9 mouse cellular contexts compared by ENCODE assay signal in genomic region chr13:112771447-112772208, GRCm38 (mm10). TPM values are rescaled to one million over a fixed set of nuclear protein-coding genes. Genes with fewer than 3 reads are reported as not detected.
DNase-seq lines count a peak whose midpoint lies in the region; ATAC-seq and TF ChIP-seq lines count a peak whose summit lies in the region.
"Had no signal": no experiment of that assay in that cellular context is flagged by ENCODE, and none has a peak within 500 bp of the region (broad histone marks: within the 10 kb centered on the region; RNA-seq: fewer than 3 reads in every experiment).

No protein-coding gene starts in this region.

- H3K4me2 ChIP-seq in heart, embryonic 13.5 days, result peak overlapping the region; percentile 41
- H3K4me2 ChIP-seq: midbrain, embryonic 13.5 days had no signal

- DNase-seq in frontal cortex, adult 2 months (ENCODE audit: extremely low spot score in 1 of 2, low spot score in 1 of 2), result no peak
- no peak for DNase-seq in MEL (ENCODE audit: low read depth, low spot score)
- DNase-seq in kidney, postnatal 25 days, result peak; percentile 57 to 75
- DNase-seq in frontal cortex, postnatal 36 days (ENCODE audit: low spot score in 2 of 2), result no peak
- no peak for DNase-seq in right cerebral cortex, adult 2 months (ENCODE audit: low spot score in 2 of 2)

- no peaks in the 10 kb centered on the region for H3K27me3 ChIP-seq in MEL (ENCODE audit: control insufficient read depth in 1 of 2, insufficient read depth in 2 of 2, low read length in 2 of 2)
- no peaks in the 10 kb centered on the region for H3K27me3 ChIP-seq in heart, embryonic 13.5 days (replicated peaks)
- H3K27me3 ChIP-seq: midbrain, embryonic 13.5 days had no signal

- WGBS in heart, embryonic 13.5 days, result 38% methylated on average over 15 of the region's 15 CpGs

- TF ChIP-seq RAD21 in MEL (IDR thresholded peaks at IDR 0.05; ENCODE audit: low read depth, low read length), result no peak

- H3K9me3 ChIP-seq in MEL (replicated peaks; ENCODE audit: insufficient read depth, low read length), result no peaks in the 10 kb centered on the region
- H3K9me3 ChIP-seq in heart, embryonic 13.5 days, result peaks cover 16% of the 10 kb centered on the region

- ATAC-seq in frontal cortex, adult (ENCODE audit: low TSS enrichment), result peak; percentile 74
- no peak for ATAC-seq in heart, embryonic 13.5 days (ENCODE audit: extremely low read depth, insufficient number of reproducible peaks, low FRiP score, low TSS enrichment)
- no peak for ATAC-seq in erythroid progenitor cell, adult 5-6 weeks (replicated peaks; ENCODE audit: low FRiP score, poor library complexity, severe bottlenecking)

- H3K4me3 ChIP-seq in MEL (ENCODE audit: control insufficient read depth in 1 of 2, insufficient read depth in 1 of 2, low read depth in 2 of 2, low read length in 2 of 2), result no peak overlapping the region
- no peak overlapping the region for H3K4me3 ChIP-seq in heart, embryonic 13.5 days
- H3K4me3 ChIP-seq: midbrain, embryonic 13.5 days had no signal

- H3K9ac ChIP-seq in MEL (ENCODE audit: control insufficient read depth, low read depth, low read length, poor library complexity, severe bottlenecking), result no peak overlapping the region
- peak overlapping the region; percentile 28; the same call in 1 of the 2 replicates for H3K9ac ChIP-seq in heart, embryonic 13.5 days
- H3K9ac ChIP-seq: midbrain, embryonic 13.5 days had no signal

- no peaks in the 10 kb centered on the region for H3K79me2 ChIP-seq in MEL (ENCODE audit: control insufficient read depth, insufficient read depth, low read length, poor library complexity)

- no peak for TF ChIP-seq POLR2A in MEL (IDR thresholded peaks at IDR 0.05; ENCODE audit: control insufficient read depth in 1 of 2, insufficient read depth in 1 of 2, low read depth in 1 of 2, low read length in 2 of 2, poor library complexity in 1 of 2)

- H3K27ac ChIP-seq in MEL (ENCODE audit: control insufficient read depth, low read depth, low read length), result no peak overlapping the region
- peak overlapping the region; percentile 64 for H3K27ac ChIP-seq in heart, embryonic 13.5 days (replicated peaks)
- H3K27ac ChIP-seq: midbrain, embryonic 13.5 days had no signal

- peaks cover 4 to 9% of the 10 kb centered on the region in 2 experiments; a peak in 2 of 4 replicates for H3K4me1 ChIP-seq in MEL (ENCODE audit: control insufficient read depth in 1 of 2, insufficient read depth in 2 of 2, low read length in 2 of 2)
- peaks cover 23% of the 10 kb centered on the region for H3K4me1 ChIP-seq in heart, embryonic 13.5 days

- H3K36me3 ChIP-seq in MEL (ENCODE audit: control insufficient read depth in 1 of 2, insufficient read depth in 2 of 2, low read length in 2 of 2), result peaks cover 0 to 12% of the 10 kb centered on the region in 2 experiments; a peak in 2 of 4 replicates
- H3K36me3 ChIP-seq in heart, embryonic 13.5 days, result 0 out of 2 replicates have a peak, but pooled peaks cover 3% of the 10 kb centered on the region
- H3K36me3 ChIP-seq: midbrain, embryonic 13.5 days had no signal

- TF ChIP-seq CTCF in MEL (IDR thresholded peaks at IDR 0.05 in 2 of 3, conservative IDR thresholded peaks at IDR 0.05 in 1 of 3; ENCODE audit: control insufficient read depth in 1 of 3, insufficient read depth in 1 of 3, low read depth in 2 of 3, low read length in 3 of 3, poor library complexity in 1 of 3, severe bottlenecking in 1 of 3), result no peak

- no peak for TF ChIP-seq EP300 in MEL (IDR thresholded peaks at IDR 0.05; ENCODE audit: low read depth in 1 of 2, low read length in 2 of 2)

TF ChIP-seq in MEL, 35 proteins besides CTCF, POLR2A, EP300 and RAD21:
- no peak for TF ChIP-seq POLR2AphosphoS5 (IDR thresholded peaks at IDR 0.05; ENCODE audit: borderline replicate concordance, low read depth, low read length)
- TF ChIP-seq SMC3 (IDR thresholded peaks at IDR 0.05; ENCODE audit: low read depth, low read length), result no peak
- no peak for TF ChIP-seq SIN3A (IDR thresholded peaks at IDR 0.05; ENCODE audit: low read length)
- TF ChIP-seq MAFK (IDR thresholded peaks at IDR 0.05; ENCODE audit: borderline replicate concordance, low read depth, low read length), result no peak
- no peak for TF ChIP-seq MAZ (IDR thresholded peaks at IDR 0.05; ENCODE audit: low read depth, low read length)
- TF ChIP-seq ZNF384 (IDR thresholded peaks at IDR 0.05; ENCODE audit: low read depth, low read length), result peak; percentile 26; the same call in 1 of the 2 replicates
- TF ChIP-seq POLR2AphosphoS2 (IDR thresholded peaks at IDR 0.05; ENCODE audit: low read length), result no peak
- TF ChIP-seq USF1 (IDR thresholded peaks at IDR 0.05; ENCODE audit: low read depth, low read length), result no peak
TF ChIP-seq in MEL: peak in this region for 1.

RNA-seq across cellular contexts. Expression of gene Plpp1, which starts 29.0 kb away (rescaled TPM):
- polyA plus RNA-seq in frontal cortex, adult 2 months (2012; rRNA removed), result 27.1 and 29.7 TPM in 2 replicates
- total RNA-seq in MEL (2012; rRNA removed), result 0.10 and 0.12 TPM in 2 replicates
- polyA plus RNA-seq in MEL (2012; ENCODE audit: insufficient read depth in 1 of 2, insufficient read length in 2 of 2, low read depth in 1 of 2, low replicate concordance in 2 of 2, missing spikeins in 1 of 2), result under 1 TPM in 1 of 2 experiments, not detected in 1; 0.15 TPM
- polyA plus RNA-seq in heart, embryonic 13.5 days (2015; fragmentation: Nextera tagmentation; extraction: Ambion mirVana), result 49.9 and 54.1 TPM in 2 replicates
- total RNA-seq in erythroid progenitor cell, adult 5-6 weeks (2015; ENCODE audit: low replicate concordance), result 82.2 and 93.7 TPM in 2 replicates
- 50.8 and 56.6 TPM in 2 replicates for total RNA-seq in erythroid progenitor cell, adult 5-6 weeks (2017; ENCODE audit: low replicate concordance)

Comparison
In these comparisons a context has a peak if more than half of its experiments do, and no peak if none do; other contexts are left out.
1. DNase-seq: peak in kidney, postnatal 25 days (2 of 2); none in frontal cortex, adult 2 months (0 of 2), MEL (single experiment), frontal cortex, postnatal 36 days (0 of 2) and right cerebral cortex, adult 2 months (0 of 2).
2. RNA of gene Plpp1, which starts 29.0 kb away (polyA plus RNA-seq): 49.9 to 54.1 TPM in heart, embryonic 13.5 days and 27.1 to 29.7 TPM in frontal cortex, adult 2 months; 0.15 TPM in MEL; every median in the first group is over 10 times any median in the second.